Mouse (Mus musculus): ENCODE data around the gene Rtf1. TPM values are rescaled to one million over a fixed set of nuclear protein-coding genes. Genes with fewer than 3 reads are reported as not detected.
A peak's percentile ranks its signal among the peaks of the same experiment; 100 is the strongest.

Gene Rtf1
- polyA plus RNA-seq, 1 experiment from 2014 or later: 40.8 TPM

DNA sequence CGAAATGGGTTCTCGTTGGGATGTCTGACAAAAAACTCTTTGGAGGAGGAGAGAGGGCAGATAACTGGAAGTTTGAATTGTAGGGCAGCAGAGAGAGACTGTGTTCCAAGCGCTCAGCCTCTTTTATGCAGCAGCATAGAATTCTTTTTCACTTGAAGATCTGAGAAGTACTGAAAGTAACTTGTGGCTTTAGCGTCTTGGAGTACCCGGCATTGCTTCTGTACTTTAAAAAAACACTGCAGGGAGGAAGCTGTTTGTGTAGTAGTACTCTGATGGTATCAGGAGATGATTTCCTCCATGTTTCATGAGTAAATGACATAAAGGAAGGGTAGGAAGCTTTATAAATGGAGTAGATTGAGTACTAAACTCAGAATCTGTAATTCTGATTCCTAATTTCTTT lies 963 bp downstream of the Rtf1 start:
- 9% methylated on average over 5 of the region's 5 CpGs for whole genome bisulfite sequencing
- Histone ChIP-seq H3K27ac (ENCODE audit: low read depth, low read length) (no peak overlapping the region), H3K4me1 (replicated peaks; ENCODE audit: control insufficient read depth, insufficient read depth, low read length) (no peaks in the 10 kb centered on the region), H3K9me3 (ENCODE audit: control insufficient read depth, low read length) (no peaks in the 10 kb centered on the region), H3K27me3 (ENCODE audit: control insufficient read depth, insufficient read depth, low read length) (no peaks in the 10 kb centered on the region), H3K4me2 (replicated peaks; ENCODE audit: low read depth, low read length) (peak overlapping the region; percentile 79), H3K4me3 (ENCODE audit: low read depth, low read length) (peak overlapping the region; percentile 97), H3K9ac (ENCODE audit: low read depth, low read length) (peak overlapping the region; percentile 89), H3K36me3 (ENCODE audit: control insufficient read depth, insufficient read depth, low read length) (no peaks in the 10 kb centered on the region)
- DNase-seq (ENCODE audit: low spot score) (no peak), ATAC-seq (ENCODE audit: low FRiP score) (no peak)

- DNase-seq (ENCODE audit: low spot score) (no peak), ATAC-seq (ENCODE audit: low FRiP score) (no peak)
- no peak overlapping the region for H3K9ac ChIP-seq (ENCODE audit: low read depth, low read length)
- H3K27ac ChIP-seq (ENCODE audit: low read depth, low read length): no peak overlapping the region
- 100% methylated on average over 2 of the region's 2 CpGs for WGBS
- no peak overlapping the region for H3K4me2 ChIP-seq (replicated peaks; ENCODE audit: low read depth, low read length)
- H3K36me3 ChIP-seq (ENCODE audit: control insufficient read depth, insufficient read depth, low read length): peaks cover 5% of the 10 kb centered on the region; the same call in 1 of the 2 replicates
- no peaks in the 10 kb centered on the region for H3K4me1 ChIP-seq (replicated peaks; ENCODE audit: control insufficient read depth, insufficient read depth, low read length)
- no peak overlapping the region for H3K4me3 ChIP-seq (ENCODE audit: low read depth, low read length)
- H3K27me3 ChIP-seq (ENCODE audit: control insufficient read depth, insufficient read depth, low read length): no peaks in the 10 kb centered on the region
- H3K9me3 ChIP-seq (ENCODE audit: control insufficient read depth, low read length): no peaks in the 10 kb centered on the region
These were observed 8.8 kb downstream of the Rtf1 start for GRCm38 (mm10) chr2:119683706-119684105.

DNA sequence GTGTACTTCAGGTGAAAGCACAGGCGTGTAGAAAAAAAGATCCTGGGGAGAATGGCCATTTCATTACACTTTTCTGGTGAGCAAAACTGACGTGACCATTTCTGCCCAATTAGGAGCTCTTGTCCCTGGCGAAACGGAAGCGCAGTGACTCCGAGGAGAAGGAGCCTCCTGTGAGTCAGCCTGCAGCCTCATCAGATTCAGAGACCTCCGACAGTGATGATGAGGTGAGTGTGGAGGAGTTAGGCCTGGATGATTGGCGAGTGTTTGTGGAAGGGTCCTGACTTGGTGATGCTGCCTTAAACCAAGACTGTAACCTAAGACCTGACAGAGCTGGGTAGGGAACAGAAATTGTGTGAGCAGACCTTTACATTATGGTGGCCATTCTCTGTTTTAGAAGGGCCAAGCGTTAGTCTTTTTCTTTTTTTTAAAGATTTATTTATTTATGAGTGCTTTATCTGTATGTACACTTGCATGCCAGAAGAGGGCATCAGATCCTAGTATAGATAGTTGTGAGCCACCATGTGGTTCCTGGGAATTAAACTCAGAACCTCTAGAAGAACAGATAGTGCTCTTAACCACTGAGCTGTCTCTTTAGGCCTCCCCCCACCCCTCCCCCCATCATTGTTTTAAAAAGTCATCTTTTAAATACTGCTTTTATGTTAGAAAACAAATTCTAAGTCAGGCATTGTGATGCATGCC lies 17.3 kb downstream of the Rtf1 start:
- H3K4me3 ChIP-seq (ENCODE audit: low read depth, low read length): no peak overlapping the region
- H3K27me3 ChIP-seq (ENCODE audit: control insufficient read depth, insufficient read depth, low read length): no peaks in the 10 kb centered on the region
- no peaks in the 10 kb centered on the region for H3K9me3 ChIP-seq (ENCODE audit: control insufficient read depth, low read length)
- DNase-seq (ENCODE audit: low spot score) (no peak), ATAC-seq (ENCODE audit: low FRiP score) (no peak)
- H3K4me2 ChIP-seq (replicated peaks; ENCODE audit: low read depth, low read length): no peak overlapping the region
- 80% methylated on average over 9 of the region's 9 CpGs for WGBS
- no peak overlapping the region for H3K27ac ChIP-seq (ENCODE audit: low read depth, low read length)
- no peaks in the 10 kb centered on the region for H3K4me1 ChIP-seq (replicated peaks; ENCODE audit: control insufficient read depth, insufficient read depth, low read length)
- no peak overlapping the region for H3K9ac ChIP-seq (ENCODE audit: low read depth, low read length)
- no peaks in the 10 kb centered on the region for H3K36me3 ChIP-seq (ENCODE audit: control insufficient read depth, insufficient read depth, low read length)

- no peak overlapping the region for H3K27ac ChIP-seq (ENCODE audit: low read depth, low read length)
- H3K27me3 ChIP-seq (ENCODE audit: control insufficient read depth, insufficient read depth, low read length): no peaks in the 10 kb centered on the region
- H3K36me3 ChIP-seq (ENCODE audit: control insufficient read depth, insufficient read depth, low read length): no peaks in the 10 kb centered on the region
- no peak for DNase-seq (ENCODE audit: low spot score)
- no peak overlapping the region for H3K9ac ChIP-seq (ENCODE audit: low read depth, low read length)
- no peaks in the 10 kb centered on the region for H3K4me1 ChIP-seq (replicated peaks; ENCODE audit: control insufficient read depth, insufficient read depth, low read length)
- H3K4me2 ChIP-seq (replicated peaks; ENCODE audit: low read depth, low read length): no peak overlapping the region
- H3K9me3 ChIP-seq (ENCODE audit: control insufficient read depth, low read length): no peaks in the 10 kb centered on the region
- no peak overlapping the region for H3K4me3 ChIP-seq (ENCODE audit: low read depth, low read length)
- WGBS: 89% methylated on average over 2 of the region's 2 CpGs
- no peak for ATAC-seq (ENCODE audit: low FRiP score)
These were observed 20.0 kb downstream of the Rtf1 start for GRCm38 (mm10) chr2:119694826-119695225.

DNA sequence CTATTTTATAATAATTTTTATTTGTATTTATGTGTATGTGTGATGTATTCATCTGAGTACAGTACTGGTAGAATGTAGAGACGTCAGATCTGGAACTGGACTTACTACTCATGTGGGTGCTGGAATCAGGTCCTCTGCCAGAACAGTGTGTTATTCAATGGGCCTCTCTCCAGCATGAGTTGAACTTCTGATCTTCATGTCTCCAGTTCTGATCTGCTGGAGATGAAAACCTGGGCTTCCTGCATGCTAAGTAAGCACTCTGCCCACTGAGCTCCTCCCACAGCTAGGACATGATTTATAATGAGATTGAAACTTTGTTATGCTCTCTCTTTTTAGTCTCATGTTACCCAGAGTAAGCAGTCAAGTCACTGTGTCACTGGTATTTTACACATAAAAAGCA lies 21.2 kb downstream of the Rtf1 start:
- DNase-seq (ENCODE audit: low spot score) (no peak), ATAC-seq (ENCODE audit: low FRiP score) (no peak)
- no peaks in the 10 kb centered on the region for H3K4me1 ChIP-seq (replicated peaks; ENCODE audit: control insufficient read depth, insufficient read depth, low read length)
- no peak overlapping the region for H3K9ac ChIP-seq (ENCODE audit: low read depth, low read length)
- no peak overlapping the region for H3K4me3 ChIP-seq (ENCODE audit: low read depth, low read length)
- no peaks in the 10 kb centered on the region for H3K9me3 ChIP-seq (ENCODE audit: control insufficient read depth, low read length)
- no peak overlapping the region for H3K4me2 ChIP-seq (replicated peaks; ENCODE audit: low read depth, low read length)
- 86% methylated on average over 1 of the region's 1 CpGs for WGBS
- no peaks in the 10 kb centered on the region for H3K36me3 ChIP-seq (ENCODE audit: control insufficient read depth, insufficient read depth, low read length)
- H3K27me3 ChIP-seq (ENCODE audit: control insufficient read depth, insufficient read depth, low read length): no peaks in the 10 kb centered on the region
- H3K27ac ChIP-seq (ENCODE audit: low read depth, low read length): no peak overlapping the region

GRCm38 (mm10) chr2:119698472-119698871 lies 23.6 kb downstream of the Rtf1 start:
- Histone ChIP-seq H3K27me3 (ENCODE audit: control insufficient read depth, insufficient read depth, low read length) (no peaks in the 10 kb centered on the region), H3K9me3 (ENCODE audit: control insufficient read depth, low read length) (no peaks in the 10 kb centered on the region), H3K4me2 (replicated peaks; ENCODE audit: low read depth, low read length) (no peak overlapping the region), H3K27ac (ENCODE audit: low read depth, low read length) (no peak overlapping the region), H3K36me3 (ENCODE audit: control insufficient read depth, insufficient read depth, low read length) (no peaks in the 10 kb centered on the region), H3K4me1 (replicated peaks; ENCODE audit: control insufficient read depth, insufficient read depth, low read length) (no peaks in the 10 kb centered on the region), H3K9ac (ENCODE audit: low read depth, low read length) (no peak overlapping the region), H3K4me3 (ENCODE audit: low read depth, low read length) (no peak overlapping the region)
- DNase-seq (ENCODE audit: low spot score) (no peak), ATAC-seq (ENCODE audit: low FRiP score) (no peak)
- 90% methylated on average over 2 of the region's 2 CpGs for WGBS

DNA sequence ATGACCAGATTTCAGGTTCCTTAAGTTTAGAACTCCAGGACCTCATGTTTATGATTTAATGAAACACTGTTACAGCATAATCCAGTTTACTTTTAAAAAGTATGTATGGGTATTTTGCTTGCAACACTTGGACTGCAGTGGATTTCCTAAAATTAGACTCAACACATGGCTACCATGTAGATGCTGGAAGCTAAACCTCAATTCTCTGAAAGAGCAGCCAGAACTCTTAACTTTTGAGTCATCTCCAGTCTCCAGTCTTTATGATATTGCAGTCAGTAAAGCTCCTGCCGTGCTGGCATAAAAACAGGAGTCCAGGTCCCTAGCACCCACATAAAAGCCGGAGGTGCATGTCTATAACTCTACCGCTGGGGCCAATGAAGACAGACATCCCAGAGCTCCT lies 25.1 kb downstream of the Rtf1 start:
- ATAC-seq (ENCODE audit: low FRiP score): no peak
- Histone ChIP-seq H3K4me3 (ENCODE audit: low read depth, low read length) (no peak overlapping the region), H3K9ac (ENCODE audit: low read depth, low read length) (no peak overlapping the region), H3K4me2 (replicated peaks; ENCODE audit: low read depth, low read length) (no peak overlapping the region), H3K9me3 (ENCODE audit: control insufficient read depth, low read length) (no peaks in the 10 kb centered on the region), H3K27me3 (ENCODE audit: control insufficient read depth, insufficient read depth, low read length) (no peaks in the 10 kb centered on the region), H3K36me3 (ENCODE audit: control insufficient read depth, insufficient read depth, low read length) (no peaks in the 10 kb centered on the region), H3K27ac (ENCODE audit: low read depth, low read length) (no peak overlapping the region), H3K4me1 (replicated peaks; ENCODE audit: control insufficient read depth, insufficient read depth, low read length) (no peaks in the 10 kb centered on the region)
- DNase-seq (ENCODE audit: low spot score): no peak
- 98% methylated on average over 3 of the region's 3 CpGs for WGBS

DNA sequence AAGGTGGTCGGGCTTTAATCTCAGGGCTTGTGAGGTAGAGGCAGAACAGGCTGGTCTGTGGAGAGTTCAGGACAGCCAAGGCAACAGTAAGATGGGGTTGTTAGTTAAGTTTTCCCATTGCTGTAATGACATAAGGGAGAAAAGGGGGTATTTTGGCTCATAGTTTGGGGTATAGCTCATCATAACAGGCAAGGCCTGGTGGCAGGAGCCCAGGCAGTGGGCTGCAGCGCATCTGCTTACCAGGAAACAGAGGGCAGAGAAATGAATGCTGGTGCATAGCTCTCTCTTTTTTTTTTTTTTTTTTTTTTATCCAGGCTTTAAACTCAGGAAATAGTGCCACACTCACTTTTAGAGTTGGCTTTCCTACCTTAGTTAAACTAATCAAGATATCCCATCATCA lies 28.3 kb downstream of the Rtf1 start:
- no peak for DNase-seq (ENCODE audit: low spot score)
- Histone ChIP-seq H3K27me3 (ENCODE audit: control insufficient read depth, insufficient read depth, low read length) (no peaks in the 10 kb centered on the region), H3K4me1 (replicated peaks; ENCODE audit: control insufficient read depth, insufficient read depth, low read length) (no peaks in the 10 kb centered on the region), H3K27ac (ENCODE audit: low read depth, low read length) (no peak overlapping the region), H3K4me2 (replicated peaks; ENCODE audit: low read depth, low read length) (no peak overlapping the region), H3K9ac (ENCODE audit: low read depth, low read length) (no peak overlapping the region), H3K9me3 (ENCODE audit: control insufficient read depth, low read length) (no peaks in the 10 kb centered on the region), H3K36me3 (ENCODE audit: control insufficient read depth, insufficient read depth, low read length) (peaks cover 3% of the 10 kb centered on the region; the same call in 1 of the 2 replicates), H3K4me3 (ENCODE audit: low read depth, low read length) (no peak overlapping the region)
- no peak for ATAC-seq (ENCODE audit: low FRiP score)
- 98% methylated on average over 2 of the region's 2 CpGs for WGBS

- DNase-seq (ENCODE audit: low spot score): no peak
These were observed 32.8 kb downstream of the Rtf1 start for GRCm38 (mm10) chr2:119707676-119708075.

More at GRCm38 (mm10) chr2:119707676-119708075, 32.8 kb downstream of the Rtf1 start:
- ATAC-seq (ENCODE audit: low FRiP score): no peak
- H3K27ac ChIP-seq (ENCODE audit: low read depth, low read length): no peak overlapping the region
- H3K27me3 ChIP-seq (ENCODE audit: control insufficient read depth, insufficient read depth, low read length): no peaks in the 10 kb centered on the region
- 83% methylated on average over 3 of the region's 3 CpGs for WGBS
- H3K4me2 ChIP-seq (replicated peaks; ENCODE audit: low read depth, low read length): no peak overlapping the region
- peaks cover 5% of the 10 kb centered on the region; the same call in 1 of the 2 replicates for H3K36me3 ChIP-seq (ENCODE audit: control insufficient read depth, insufficient read depth, low read length)
- H3K4me3 ChIP-seq (ENCODE audit: low read depth, low read length): no peak overlapping the region
- H3K4me1 ChIP-seq (replicated peaks; ENCODE audit: control insufficient read depth, insufficient read depth, low read length): no peaks in the 10 kb centered on the region
- H3K9ac ChIP-seq (ENCODE audit: low read depth, low read length): no peak overlapping the region
- H3K9me3 ChIP-seq (ENCODE audit: control insufficient read depth, low read length): no peaks in the 10 kb centered on the region
